Mouse (Mus musculus): ENCODE data around the gene Cbx7.

DNA sequence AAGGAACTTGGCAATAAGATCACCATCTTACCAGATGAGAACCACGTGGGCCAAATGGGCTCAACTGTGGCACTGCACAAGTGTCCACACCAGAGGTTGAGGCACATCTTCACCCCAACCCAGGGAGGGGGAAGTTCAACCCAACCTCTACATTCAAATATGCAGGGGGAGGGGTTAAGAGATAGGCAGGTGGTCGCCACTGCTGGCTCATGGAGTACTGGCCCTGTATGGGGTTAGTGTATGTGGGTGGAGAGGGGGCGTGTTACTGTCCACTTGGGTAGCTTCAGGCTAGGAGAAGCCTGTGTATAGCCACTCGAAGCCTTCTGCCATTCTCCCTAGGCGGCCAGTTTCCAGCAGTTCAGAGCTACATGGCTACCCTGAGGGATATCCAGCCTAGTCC is 54.8 kb downstream of the Cbx7 start:
- no peak for TF ChIP-seq CTCF (IDR thresholded peaks at IDR 0.05; ENCODE audit: low read depth)
- TF ChIP-seq EP300 (IDR thresholded peaks at IDR 0.05; ENCODE audit: low read depth) = no peak
